Mouse (Mus musculus) cerebellum, postnatal 4 days (tissue): ENCODE data around the gene Ankrd55.

Source experiments
- DNase-seq, 2 experiments: peaks; one replicate each; pipeline ENCODE4 v3.0.0; 2022; ENCODE audit warnings: low spot score in 2 of 2, mixed read lengths in 1 of 2

Ankrd55 gene

GRCm38 (mm10) chr13:112288225-112289178 lies at the start of gene Ankrd55:
TSS of gene Ankrd55 (plus strand) at chr13:112288451.
- DNase-seq: peak; percentile 39 to 59

GRCm38 (mm10) chr13:112239239-112239638 lies 49.0 kb upstream of the Ankrd55 start:
- DNase-seq: no peak

GRCm38 (mm10) chr13:112241431-112241830 lies 46.8 kb upstream of the Ankrd55 start:
- DNase-seq: no peak

DNA sequence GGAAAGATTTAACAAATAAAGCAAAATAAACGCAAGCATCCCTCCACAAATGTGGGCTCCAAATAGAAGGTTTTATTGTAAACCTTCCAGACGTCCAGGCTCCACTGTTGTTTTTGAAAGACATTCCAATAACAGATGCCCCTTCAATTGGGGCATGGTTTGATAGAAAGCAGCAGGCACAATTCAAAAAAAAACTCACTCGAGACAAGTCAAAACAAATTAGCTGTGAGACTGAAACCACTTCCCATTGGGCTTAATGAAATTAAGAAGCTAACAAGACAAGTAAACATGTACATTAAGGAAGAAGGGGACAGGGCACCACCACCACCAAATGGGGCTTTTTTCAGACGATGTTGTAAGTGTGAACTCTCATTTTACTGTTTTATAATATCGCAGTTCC lies 43.1 kb upstream of the Ankrd55 start:
- DNase-seq: no peak

- DNase-seq: no peak
Measured at GRCm38 (mm10) chr13:112251433-112251832, 36.8 kb upstream of the Ankrd55 start.

GRCm38 (mm10) chr13:112252012-112252411 lies 36.2 kb upstream of the Ankrd55 start:
- DNase-seq: no peak

DNA sequence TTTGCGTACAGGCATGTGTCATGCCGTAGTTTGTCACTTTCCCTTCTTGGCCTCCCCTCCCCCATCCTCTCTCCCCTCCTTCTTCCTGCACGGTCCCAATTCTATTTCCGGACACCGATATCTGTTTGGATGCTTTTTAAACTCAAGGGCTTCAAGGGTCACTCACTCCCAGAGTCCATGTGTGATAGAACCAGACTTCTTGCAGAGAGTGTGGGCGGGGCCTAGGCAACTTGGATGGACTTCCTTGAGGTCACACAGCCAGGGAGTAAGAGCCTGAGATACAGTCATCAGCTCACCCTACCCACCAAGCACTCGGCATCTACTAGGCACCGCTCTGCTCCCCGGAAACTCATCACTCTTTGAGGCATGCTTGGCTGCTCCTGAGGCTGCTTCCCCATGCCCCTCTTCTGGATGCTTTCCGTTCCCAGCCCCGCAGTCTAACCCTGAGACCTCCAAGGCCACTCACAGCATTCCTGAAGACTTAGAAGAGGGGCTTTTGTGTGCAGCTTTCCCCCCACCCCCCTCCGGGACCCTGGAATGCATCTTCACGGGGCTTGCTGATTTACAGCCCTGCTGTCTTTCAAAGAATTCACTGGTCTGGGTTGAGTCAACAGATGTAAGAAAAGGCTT lies 35.1 kb upstream of the Ankrd55 start:
- DNase-seq: no peak

- DNase-seq: no peak
Measured at GRCm38 (mm10) chr13:112254116-112254515, 34.1 kb upstream of the Ankrd55 start.

DNA sequence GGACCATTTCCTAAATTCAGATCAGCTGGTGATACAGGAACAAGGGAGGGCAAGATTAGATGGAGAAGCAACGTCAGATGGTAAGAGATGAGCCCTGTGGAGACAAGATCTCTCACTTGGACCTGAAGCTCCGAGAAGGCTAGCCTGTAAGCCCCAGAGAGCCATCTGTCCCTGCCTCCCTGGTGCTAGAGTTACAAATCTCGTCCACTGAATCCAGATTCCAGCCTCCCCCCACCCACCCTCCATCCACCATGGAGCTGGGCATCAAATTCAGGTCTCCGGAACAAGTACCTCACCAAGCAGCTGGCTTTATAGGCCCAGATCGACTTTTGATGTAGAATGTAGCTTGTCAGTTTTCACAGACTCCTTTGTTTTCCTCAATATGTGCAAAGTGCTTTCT lies 32.4 kb upstream of the Ankrd55 start:
- DNase-seq: no peak

DNA sequence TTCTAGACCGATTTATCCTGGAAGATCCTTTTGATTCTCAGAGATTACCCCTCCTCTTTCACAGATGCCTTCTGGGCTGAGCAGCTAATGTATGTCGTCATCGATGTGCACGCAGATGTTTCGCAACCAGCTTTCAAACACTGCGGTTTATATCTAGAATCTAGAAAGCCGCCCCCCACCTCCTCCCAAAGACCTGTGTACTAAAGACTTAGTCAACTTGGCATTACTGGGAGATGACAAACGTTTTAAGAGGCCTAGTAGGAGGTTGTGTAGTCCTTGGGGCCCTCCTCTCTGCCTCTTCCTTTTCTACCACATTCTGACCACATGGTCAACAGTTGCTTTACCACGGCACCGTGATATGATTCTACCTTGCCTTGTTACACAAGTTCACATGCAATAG lies 29.8 kb upstream of the Ankrd55 start:
- DNase-seq: no peak

GRCm38 (mm10) chr13:112259398-112259797 lies 28.9 kb upstream of the Ankrd55 start:
- DNase-seq: peak; percentile 34 to 73

DNA sequence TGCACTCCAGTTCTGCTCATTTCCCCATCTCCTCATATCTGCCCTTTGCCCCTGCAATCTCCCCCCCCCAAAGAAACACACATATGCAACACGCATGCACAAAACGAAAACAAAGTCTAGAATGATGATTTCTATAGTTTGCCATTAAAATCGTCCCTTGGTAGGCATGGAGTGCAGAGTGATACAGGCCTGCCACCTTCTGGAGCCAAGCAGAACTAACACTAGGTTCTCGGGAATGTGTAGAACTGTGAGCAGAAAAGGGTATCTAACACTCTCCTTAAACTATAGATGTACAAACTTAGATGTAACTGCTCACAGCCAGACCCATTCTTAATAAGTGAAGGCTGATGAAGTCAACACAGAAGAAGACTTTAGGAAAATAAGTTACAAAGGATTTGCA lies 23.6 kb upstream of the Ankrd55 start:
- DNase-seq: peak in 1 of 2 experiments; percentile 37

GRCm38 (mm10) chr13:112271901-112272537 lies 16.2 kb upstream of the Ankrd55 start:
- DNase-seq: no peak

DNA sequence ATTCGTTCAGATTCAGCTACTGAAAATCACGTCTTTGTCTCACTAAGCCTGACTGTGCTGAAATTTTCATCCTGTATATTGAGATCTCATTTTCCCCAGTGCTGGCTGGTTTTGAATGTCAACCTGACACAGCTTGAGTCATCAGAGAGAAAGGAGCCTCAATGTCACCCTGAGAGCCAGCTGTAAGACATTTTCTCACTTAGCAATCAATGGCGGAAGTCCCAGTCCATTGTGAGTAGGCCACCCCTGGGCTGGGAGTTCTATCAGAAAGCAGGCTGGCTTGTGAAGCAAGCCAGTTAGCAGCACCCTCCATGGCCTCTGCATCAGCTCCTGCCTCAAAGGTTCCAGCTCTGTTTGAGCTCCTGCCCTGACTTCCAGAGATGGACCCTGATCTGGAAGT lies 13.6 kb upstream of the Ankrd55 start:
- no peak for DNase-seq

DNA sequence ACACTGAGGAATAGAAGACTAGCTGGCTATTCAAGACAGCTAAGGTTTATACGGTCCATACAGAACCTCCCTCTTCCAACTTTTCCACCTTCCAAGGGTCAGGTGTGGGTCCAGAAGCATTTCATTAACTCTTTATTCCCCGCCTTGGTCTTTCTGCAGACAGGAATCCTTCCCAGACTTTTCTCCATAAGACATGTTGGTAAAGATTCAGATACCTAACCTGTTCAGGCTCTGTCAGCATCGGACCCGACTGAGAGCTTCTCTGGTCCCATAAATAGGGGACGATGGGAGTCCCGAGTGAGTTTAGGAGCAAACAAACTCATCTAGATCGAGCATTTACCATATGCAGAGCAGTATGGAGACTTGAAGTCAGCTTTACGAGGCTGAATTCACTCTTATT lies 12.3 kb upstream of the Ankrd55 start:
- DNase-seq: no peak

DNA sequence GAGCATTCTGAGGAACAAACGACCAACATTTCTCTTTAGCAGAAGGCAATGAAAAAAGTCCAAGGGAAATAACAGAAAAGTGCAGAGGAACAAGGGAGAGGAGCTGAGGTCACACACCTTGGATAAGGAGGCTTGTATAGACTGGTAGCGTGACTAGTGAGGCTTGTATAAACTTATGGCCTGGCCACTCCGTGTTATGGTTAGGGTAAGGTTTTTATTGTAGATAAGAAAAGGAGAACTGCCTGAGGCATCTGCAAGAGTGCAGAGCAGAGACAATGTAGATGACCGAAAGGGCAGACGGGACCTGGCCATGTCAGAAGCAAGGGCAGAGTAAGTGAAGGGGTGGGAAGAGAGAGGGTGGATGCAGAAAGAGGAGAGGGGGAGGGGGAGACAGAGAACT lies 10.7 kb upstream of the Ankrd55 start:
- no peak for DNase-seq

DNA sequence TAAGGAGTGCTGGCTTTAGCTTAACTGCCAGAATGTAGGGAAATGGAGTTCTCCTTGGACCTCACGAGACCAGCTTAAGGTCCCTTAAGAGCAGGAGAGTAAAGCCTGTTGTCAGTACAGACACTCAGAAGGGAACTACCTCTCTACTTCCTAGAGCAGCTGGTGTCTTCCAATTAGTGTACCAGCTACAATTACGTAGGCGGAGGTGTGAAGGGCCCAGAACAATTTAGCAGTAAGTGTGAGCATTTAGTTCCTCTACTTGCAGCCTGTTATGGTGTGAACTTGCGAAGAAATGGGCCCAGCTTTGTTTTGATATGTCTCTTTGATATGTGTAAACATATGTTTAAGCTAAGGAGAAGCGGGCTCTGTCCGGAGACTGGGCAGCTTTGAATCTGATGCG lies 10.0 kb upstream of the Ankrd55 start:
- DNase-seq: no peak

DNA sequence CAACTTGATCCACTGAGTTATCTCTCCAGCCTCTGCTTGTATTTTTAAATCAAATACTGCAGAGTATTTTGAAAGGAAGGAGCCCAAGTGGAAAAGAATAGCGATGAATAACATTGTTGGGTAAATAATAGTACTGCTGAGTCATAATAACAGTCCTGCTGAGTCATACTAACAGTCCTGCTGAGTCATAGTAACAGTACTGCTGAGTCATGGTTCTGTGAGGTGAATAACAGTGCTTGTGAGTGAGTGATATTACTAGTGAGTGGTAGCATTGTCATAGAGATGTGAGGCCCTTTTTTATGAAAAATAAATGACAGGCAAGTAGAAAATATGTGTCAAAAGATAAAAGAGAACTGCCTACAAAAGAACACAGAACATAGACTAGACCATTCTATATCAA lies 1.1 kb upstream of the Ankrd55 start:
- DNase-seq: no peak

DNA sequence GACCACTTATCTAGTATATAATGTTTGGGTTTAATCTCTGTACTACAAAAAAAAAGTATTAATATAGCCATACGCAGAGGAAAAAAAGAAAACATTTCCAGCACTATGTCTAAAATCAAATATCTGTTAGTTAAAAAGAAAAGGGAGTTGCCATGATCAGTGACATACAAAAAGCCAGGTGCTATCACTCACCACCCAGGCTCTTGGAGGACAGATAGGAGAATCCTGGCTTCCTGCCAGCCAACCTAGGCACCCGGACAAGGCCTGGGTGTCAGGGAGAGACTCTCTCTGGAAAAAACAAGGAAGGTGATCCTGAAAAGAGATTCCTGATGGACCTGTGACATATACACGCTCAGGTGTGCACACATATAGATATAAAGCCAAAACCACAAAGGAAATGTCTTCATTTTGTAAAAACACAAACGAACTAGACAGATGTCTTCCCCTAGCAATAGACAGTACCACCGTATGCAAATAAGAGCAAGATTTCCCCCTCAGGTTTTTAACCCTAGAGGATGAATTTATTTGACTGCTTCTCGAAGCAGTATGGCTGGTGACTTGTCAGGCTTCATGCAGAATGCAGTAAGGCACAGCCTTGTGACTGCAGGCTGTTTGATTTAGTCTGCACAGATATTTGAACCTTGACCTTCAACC lies 553 bp upstream of the Ankrd55 start:
- no peak for DNase-seq

DNA sequence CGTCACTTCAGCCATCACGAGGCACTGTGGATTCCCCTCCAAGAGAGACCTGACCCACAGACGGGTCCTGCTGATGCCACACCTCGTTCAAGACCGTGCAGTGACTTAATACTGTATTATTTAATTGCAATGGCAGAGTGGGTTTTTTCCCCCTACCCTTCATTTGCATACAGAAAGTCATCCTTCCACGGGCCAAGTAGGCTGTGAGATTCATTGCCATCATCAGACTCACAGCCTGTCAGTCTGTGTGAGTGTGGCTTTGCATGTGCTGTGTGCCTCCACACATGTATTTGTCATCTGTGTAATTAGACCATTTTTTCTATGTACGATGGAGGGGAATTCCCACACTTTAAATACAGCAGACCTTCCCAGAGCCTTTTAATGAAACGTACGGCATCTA lies 1.1 kb downstream of the Ankrd55 start:
- no peak for DNase-seq

GRCm38 (mm10) chr13:112289981-112290380 lies 1.7 kb downstream of the Ankrd55 start:
- no peak for DNase-seq

GRCm38 (mm10) chr13:112292489-112292888 lies 4.2 kb downstream of the Ankrd55 start:
- no peak for DNase-seq
